Comparison of ENCODE assay signal across 11 mouse cellular contexts in genomic region chr7:48930399-48930798, GRCm38 (mm10). TPM values are rescaled to one million over a fixed set of nuclear protein-coding genes. Genes with fewer than 3 reads are reported as not detected.
DNase-seq lines count a peak whose midpoint lies in the region; ATAC-seq and TF ChIP-seq lines count a peak whose summit lies in the region.
"Had no signal": no experiment of that assay in that cellular context is flagged by ENCODE, and none has a peak within 500 bp of the region (broad histone marks: within the 10 kb centered on the region; RNA-seq: fewer than 3 reads in every experiment).

No protein-coding gene starts in this region.

- H3K27ac ChIP-seq in layer of hippocampus, adult 2 months = no peak overlapping the region
- H3K27ac ChIP-seq in lung, postnatal 0 days (ENCODE audit: low read length) = no peak overlapping the region
- H3K27ac ChIP-seq in limb, embryonic 10.5 days = no peak overlapping the region
- H3K27ac ChIP-seq: heart, embryonic 13.5 days; macrophage had no signal

- in situ Hi-C loops in Patski (cut with MboI; ENCODE audit: low pct_unique_long_range_greater_than_20kb) = no loop called here

- peak; percentile 20 to 53 for DNase-seq in frontal cortex, adult 2 months (ENCODE audit: extremely low spot score in 1 of 2, low spot score in 1 of 2)
- DNase-seq in frontal cortex, postnatal 25 days (ENCODE audit: low spot score in 2 of 2) = no peak
- DNase-seq in Patski (ENCODE audit: low read depth, low spot score) = no peak
- peak; percentile 91 to 93 for DNase-seq in cerebellum, postnatal 25 days
- DNase-seq in layer of hippocampus, adult 2 months (ENCODE audit: low spot score in 2 of 2) = peak; percentile 42 to 44
- DNase-seq in lung, postnatal 0 days (ENCODE audit: low spot score) = no peak
- DNase-seq in limb, embryonic 10.5 days (ENCODE audit: low spot score) = no peak

- no peak overlapping the region for H3K9ac ChIP-seq in lung, postnatal 0 days (replicated peaks; ENCODE audit: low read depth)
- H3K9ac ChIP-seq: heart, embryonic 13.5 days had no signal

- H3K4me2 ChIP-seq in lung, postnatal 0 days (replicated peaks; ENCODE audit: low read depth, low read length) = no peak overlapping the region
- H3K4me2 ChIP-seq: heart, embryonic 13.5 days had no signal

- H3K9me3 ChIP-seq in lung, postnatal 0 days (ENCODE audit: low read length) = no peaks in the 10 kb centered on the region
- H3K9me3 ChIP-seq in limb, embryonic 10.5 days (replicated peaks) = no peaks in the 10 kb centered on the region
- H3K9me3 ChIP-seq: heart, embryonic 13.5 days had no signal

- H3K4me3 ChIP-seq in layer of hippocampus, adult 2 months = no peak overlapping the region
- H3K4me3 ChIP-seq in lung, postnatal 0 days (ENCODE audit: low read depth, low read length) = no peak overlapping the region
- no peak overlapping the region for H3K4me3 ChIP-seq in limb, embryonic 10.5 days
- H3K4me3 ChIP-seq: erythroblast, embryonic 14.5 days; heart, embryonic 13.5 days had no signal

- peak; percentile 31 for ATAC-seq in Patski
- ATAC-seq in lung, postnatal 0 days = no peak
- ATAC-seq in monocyte, adult 5-6 weeks (replicated peaks; ENCODE audit: insufficient number of reproducible peaks, low FRiP score, low TSS enrichment, poor library complexity, severe bottlenecking) = no peak

- H3K36me3 ChIP-seq in lung, postnatal 0 days (ENCODE audit: insufficient read depth, low read length) = no peaks in the 10 kb centered on the region
- no peaks in the 10 kb centered on the region for H3K36me3 ChIP-seq in limb, embryonic 10.5 days
- H3K36me3 ChIP-seq: heart, embryonic 13.5 days had no signal

- H3K27me3 ChIP-seq in Patski = no peaks in the 10 kb centered on the region
- no peaks in the 10 kb centered on the region for H3K27me3 ChIP-seq in lung, postnatal 0 days (replicated peaks; ENCODE audit: insufficient read depth, low read length)
- H3K27me3 ChIP-seq in limb, embryonic 10.5 days (ENCODE audit: low read depth, poor library complexity, severe bottlenecking) = no peaks in the 10 kb centered on the region
- H3K27me3 ChIP-seq: heart, embryonic 13.5 days had no signal

- CTCF ChIA-PET in Patski (lab: Charles Lee) = interaction anchor here (1.3 to 2.8 kb wide), 6 partner anchors 11 to 191 kb away, joined by 4 to 11 read pairs (median 8); no protein-coding TSS in a partner anchor

- TF ChIP-seq EP300 in lung, postnatal 0 days (IDR thresholded peaks at IDR 0.05) = no peak

- POLR2A ChIA-PET in Patski (lab: Charles Lee) = no interaction called here

- no peaks in the 10 kb centered on the region; the same call in 1 of the 2 replicates for H3K4me1 ChIP-seq in lung, postnatal 0 days (ENCODE audit: insufficient read depth, low read depth, low read length)
- peaks cover 9% of the 10 kb centered on the region for H3K4me1 ChIP-seq in limb, embryonic 10.5 days

- no peak for TF ChIP-seq CTCF in Patski (IDR thresholded peaks at IDR 0.05)
- no peak; the same call in 1 of the 2 replicates for TF ChIP-seq CTCF in layer of hippocampus, adult 2 months (conservative IDR thresholded peaks at IDR 0.05)
- no peak for TF ChIP-seq CTCF in lung, postnatal 0 days (IDR thresholded peaks at IDR 0.05)

- WGBS in lung, postnatal 0 days = 51% methylated on average over 5 of the region's 5 CpGs
- 66% methylated on average over 5 of the region's 5 CpGs for WGBS in limb, embryonic 10.5 days

RNA-seq across cellular contexts. Expression of gene Nav2, which starts 21.9 kb away (rescaled TPM):
- 48.9 and 49.2 TPM in 2 replicates for polyA plus RNA-seq in frontal cortex, adult 2 months (2012; rRNA removed)
- polyA plus RNA-seq in Patski (2021) = 13.3 TPM
- 100 to 1,000 TPM in 1 of 2 experiments, 10 to 100 TPM in 1; 84.8 to 106 TPM for total RNA-seq in layer of hippocampus, adult 2 months (2021)
- polyA plus RNA-seq in lung, postnatal 0 days (2015; fragmentation: Nextera tagmentation; extraction: Ambion mirVana) = 22.4 and 25.8 TPM in 2 replicates
- 7.2 and 8.3 TPM in 2 replicates for polyA plus RNA-seq in limb, embryonic 10.5 days (2016; fragmentation: Nextera tagmentation; extraction: Ambion mirVana)
- total RNA-seq in monocyte, adult 5-6 weeks (2017) = 1.5 to 2.0 TPM (median 1.9 TPM) in 3 replicates

RNA-seq across cellular contexts. Expression of gene E2f8, which starts 49.0 kb away (rescaled TPM):
- polyA plus RNA-seq in frontal cortex, adult 2 months (2012; rRNA removed) = 0.52 and 0.71 TPM in 2 replicates
- 8.7 TPM for polyA plus RNA-seq in Patski (2021)
- under 1 TPM; 0.25 to 0.49 TPM for total RNA-seq in layer of hippocampus, adult 2 months (2021)
- polyA plus RNA-seq in lung, postnatal 0 days (2015; fragmentation: Nextera tagmentation; extraction: Ambion mirVana) = 0.93 and 1.5 TPM in 2 replicates
- polyA plus RNA-seq in limb, embryonic 10.5 days (2016; fragmentation: Nextera tagmentation; extraction: Ambion mirVana) = 15.2 TPM in 2 replicates
- total RNA-seq in monocyte, adult 5-6 weeks (2017) = 1.5 to 5.0 TPM (median 4.3 TPM) in 3 replicates

Comparison
In these comparisons a context has a peak if more than half of its experiments do, and no peak if none do; other contexts are left out.
1. DNase-seq: peak in frontal cortex, adult 2 months (2 of 2), cerebellum, postnatal 25 days (2 of 2) and layer of hippocampus, adult 2 months (2 of 2); none in frontal cortex, postnatal 25 days (0 of 2), Patski (single experiment), lung, postnatal 0 days (single experiment) and limb, embryonic 10.5 days (single experiment).